Mouse (Mus musculus): ENCODE measurements around the gene Tmem17. TPM values are rescaled to one million over a fixed set of nuclear protein-coding genes. Genes with fewer than 3 reads are reported as not detected.

Gene Tmem17
- total RNA-seq (2022): 1 to 10 TPM; 1.5 to 2.4 (median 2.0) TPM

GRCm38 (mm10) chr11:22512038-22513001 is at the start of gene Tmem17:
Tmem17 (plus strand) TSS chr11:22512088.
- DNase-seq (ENCODE audit: low spot score): peak; percentile 87

DNA sequence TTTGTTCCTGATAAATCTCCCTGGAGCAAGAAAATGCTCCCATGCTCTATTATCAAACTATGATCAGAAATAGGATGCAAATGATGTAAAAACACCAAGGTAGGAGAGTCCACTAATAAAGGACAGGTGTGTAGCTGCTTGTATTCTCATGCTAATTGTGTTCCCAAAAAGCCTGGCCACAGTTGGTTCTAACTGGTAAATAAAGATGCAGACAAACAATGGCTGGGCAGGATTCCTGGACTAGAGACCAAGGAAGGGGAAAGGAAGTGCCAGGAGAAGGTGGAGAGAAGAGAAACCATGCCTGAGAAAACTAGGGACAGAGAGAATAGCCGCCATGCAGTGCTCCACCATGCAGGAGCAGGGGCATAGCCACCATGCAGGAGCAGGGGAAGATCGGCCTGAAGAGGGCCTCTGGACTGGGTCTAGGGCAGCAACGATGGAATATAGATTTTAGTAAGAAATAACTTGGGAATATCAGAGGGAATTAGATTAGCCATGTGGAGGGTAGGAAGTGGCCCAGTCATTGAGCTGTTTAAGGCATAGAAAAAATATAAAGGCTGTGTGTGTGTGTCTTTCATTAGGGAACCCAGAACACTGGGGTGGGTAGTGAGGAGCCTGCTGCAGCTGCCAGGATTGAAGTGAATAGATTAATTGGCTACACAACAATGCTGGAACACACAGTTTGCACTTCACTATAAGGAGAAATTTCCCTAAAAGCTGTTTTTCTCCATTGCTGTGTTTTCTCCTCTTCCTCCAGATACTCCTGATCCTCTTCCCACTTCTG is 31.9 kb upstream of the Tmem17 start:
- DNase-seq (ENCODE audit: low spot score): no peak

DNA sequence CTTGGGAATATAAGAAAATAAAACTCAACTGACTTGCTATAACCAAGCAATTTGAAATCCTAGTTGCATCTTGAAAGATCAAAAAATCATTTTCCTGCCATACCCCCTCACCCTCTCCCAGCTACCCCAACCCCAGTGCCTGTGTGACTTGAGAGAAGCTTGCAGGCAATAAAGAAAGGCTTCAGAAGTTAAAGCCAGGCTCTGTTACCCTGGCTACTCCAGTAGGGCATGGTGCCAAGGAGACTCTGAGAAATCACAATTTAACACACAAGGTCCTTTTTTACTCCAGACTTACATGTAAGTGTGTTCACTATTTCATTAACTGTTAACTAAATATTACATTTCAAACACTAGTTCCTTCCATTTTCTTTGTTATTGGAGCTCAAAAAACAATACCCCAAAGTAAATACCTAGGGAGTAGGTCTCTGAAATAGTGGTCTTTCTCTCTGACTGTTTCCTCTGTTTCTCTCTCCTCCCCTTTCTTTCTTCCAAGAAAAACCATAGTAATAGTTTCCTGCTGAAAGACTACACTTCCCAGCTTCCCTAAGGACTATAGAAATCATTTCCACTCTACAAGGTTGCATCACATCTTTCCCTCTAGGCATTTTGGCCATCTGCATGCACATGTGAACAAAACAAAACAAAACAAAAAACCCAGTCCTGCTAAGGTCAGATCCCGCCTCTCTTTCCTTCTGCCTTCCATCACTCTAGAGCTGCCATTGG is 30.1 kb upstream of the Tmem17 start:
- no peak for DNase-seq (ENCODE audit: low spot score)

- DNase-seq (ENCODE audit: low spot score): no peak
These were observed 29.5 kb upstream of the Tmem17 start for GRCm38 (mm10) chr11:22482362-22482760.

DNA sequence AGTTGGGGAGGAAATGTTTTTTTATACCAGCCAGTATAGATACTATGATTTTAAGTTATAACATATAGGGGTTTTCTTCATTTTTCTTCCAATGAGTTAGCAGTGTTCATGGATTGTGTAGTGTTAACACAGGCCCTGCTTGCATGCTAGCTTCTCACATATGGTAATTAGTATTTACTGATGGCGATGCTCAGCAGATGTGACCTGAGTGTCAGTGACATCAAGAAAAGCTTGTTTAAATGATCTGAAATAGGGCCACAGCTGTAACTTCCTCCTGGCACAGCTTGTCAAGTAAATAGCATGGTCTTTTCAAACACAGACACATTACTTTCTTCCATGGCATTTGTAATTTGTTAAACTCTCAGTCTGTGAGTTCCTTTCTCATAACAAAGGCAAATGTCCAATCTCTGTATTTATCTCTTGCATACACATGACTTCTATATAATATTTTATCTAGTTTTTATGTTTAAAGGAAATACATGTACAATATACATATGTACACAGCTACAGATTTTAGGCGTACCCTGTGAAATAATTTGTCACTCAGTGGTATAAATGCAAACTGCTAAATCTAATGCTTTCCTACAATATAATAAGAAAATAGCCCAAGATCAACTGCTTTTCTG is 18.1 kb upstream of the Tmem17 start:
- DNase-seq (ENCODE audit: low spot score): no peak

GRCm38 (mm10) chr11:22494941-22495340 is 16.9 kb upstream of the Tmem17 start:
- DNase-seq (ENCODE audit: low spot score): no peak

DNA sequence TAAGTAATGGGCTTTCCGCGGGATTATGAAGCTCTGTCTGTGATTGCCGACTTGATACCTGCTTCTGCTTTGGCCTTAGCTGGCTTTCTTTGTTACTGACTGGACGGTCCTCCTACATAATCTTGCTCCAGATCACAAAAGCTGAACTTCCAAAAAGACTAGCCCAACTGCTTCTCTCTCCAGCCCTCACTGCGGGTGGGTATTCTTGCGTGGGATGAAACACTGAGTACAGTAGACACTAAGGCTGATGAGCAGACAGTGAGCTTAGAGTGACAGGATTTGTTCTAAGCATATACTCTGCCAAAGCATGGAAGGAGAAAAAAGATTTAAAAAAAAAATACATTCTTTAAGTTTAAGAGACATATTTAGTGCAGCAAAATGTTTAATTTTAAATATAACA is 12.5 kb upstream of the Tmem17 start:
- no peak for DNase-seq (ENCODE audit: low spot score)

DNA sequence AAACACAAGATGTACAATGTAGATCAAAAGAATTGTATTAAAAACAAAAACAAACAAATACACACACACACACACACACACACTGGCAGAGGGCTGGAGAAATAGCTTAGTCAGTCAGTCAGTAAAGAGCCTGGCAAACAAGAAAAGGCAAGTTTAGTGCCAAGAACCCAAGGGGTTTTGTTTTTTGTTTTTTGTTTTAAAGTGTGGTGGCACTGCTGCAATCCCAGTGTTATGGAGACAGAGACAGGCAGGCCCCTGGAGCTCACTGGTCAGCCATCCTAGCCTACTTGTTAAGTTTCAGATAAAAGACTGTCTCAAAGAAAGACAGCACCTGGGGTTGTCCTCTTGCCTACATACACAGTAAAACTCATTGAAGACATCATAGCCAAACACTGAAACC is 12.0 kb upstream of the Tmem17 start:
- no peak for DNase-seq (ENCODE audit: low spot score)

- DNase-seq (ENCODE audit: low spot score): no peak
These were observed 10.9 kb upstream of the Tmem17 start for GRCm38 (mm10) chr11:22500771-22501566.

- no peak for DNase-seq (ENCODE audit: low spot score)
These were observed 1.2 kb downstream of the Tmem17 start for GRCm38 (mm10) chr11:22513075-22513474.

DNA sequence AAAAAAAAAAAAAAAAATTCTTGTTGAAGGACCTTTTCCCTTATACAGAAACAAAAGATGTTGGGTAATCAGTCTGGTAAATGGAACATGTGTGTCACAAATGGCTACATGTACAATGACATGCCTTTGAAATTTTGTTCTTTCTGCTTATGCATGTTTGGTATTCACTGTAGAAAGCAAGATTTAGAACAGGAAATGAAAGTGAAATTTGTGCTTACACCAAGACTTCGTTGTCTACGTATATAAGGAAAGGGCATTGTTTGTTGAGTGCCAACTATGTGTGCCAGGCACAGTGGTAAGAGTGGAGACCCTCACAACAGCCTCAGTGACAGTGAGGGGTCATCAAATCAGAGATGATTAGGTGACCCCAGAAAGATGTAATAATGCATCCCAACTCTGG is 3.2 kb downstream of the Tmem17 start:
- no peak for DNase-seq (ENCODE audit: low spot score)

DNA sequence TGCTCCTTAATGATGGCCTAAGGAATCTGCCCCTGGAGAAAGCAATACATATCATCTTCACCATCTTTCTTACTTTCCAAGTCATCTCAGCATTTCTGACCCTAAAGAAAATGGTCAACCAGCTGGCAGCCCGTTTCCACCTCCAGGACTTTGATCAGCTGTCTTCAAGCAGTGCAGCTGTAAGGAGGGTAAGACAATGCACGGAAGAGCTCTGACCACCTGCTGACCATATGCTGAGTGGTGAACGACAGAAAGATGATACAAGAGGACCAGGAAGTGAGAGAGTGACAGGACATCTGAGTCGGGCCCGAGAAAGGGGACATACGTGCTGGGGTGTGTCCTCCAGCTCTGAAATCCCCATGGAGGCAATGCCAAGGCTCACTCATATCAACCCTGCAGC is 6.6 kb downstream of the Tmem17 start:
- DNase-seq (ENCODE audit: low spot score): no peak

- DNase-seq (ENCODE audit: low spot score): no peak
These were observed 8.4 kb downstream of the Tmem17 start for GRCm38 (mm10) chr11:22520251-22520650.

- no peak for DNase-seq (ENCODE audit: low spot score)
These were observed 12.7 kb downstream of the Tmem17 start for GRCm38 (mm10) chr11:22524606-22525005.

- DNase-seq (ENCODE audit: low spot score): no peak
These were observed 28.7 kb downstream of the Tmem17 start for GRCm38 (mm10) chr11:22540600-22540999.

DNA sequence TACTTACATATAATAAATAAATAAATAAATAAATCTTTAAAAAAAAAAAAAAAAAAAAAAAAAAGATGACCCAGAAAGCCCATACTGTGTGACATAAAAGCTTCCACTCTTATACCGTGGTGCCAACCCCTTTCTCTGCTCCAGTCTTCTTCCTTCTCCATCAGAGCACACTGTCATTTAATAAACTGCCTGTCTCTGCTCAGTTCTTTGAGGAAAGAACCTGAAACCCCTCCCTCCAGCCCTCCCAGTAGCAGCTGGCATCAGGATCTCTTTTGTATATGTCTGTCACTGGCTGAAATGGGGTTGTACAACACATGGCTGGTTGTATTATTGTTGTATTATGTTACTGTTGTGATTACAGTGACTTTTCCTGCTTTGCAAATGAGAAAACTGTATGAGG is 48.2 kb downstream of the Tmem17 start:
- no peak for DNase-seq (ENCODE audit: low spot score)

GRCm38 (mm10) chr11:22560503-22561328 is 48.8 kb downstream of the Tmem17 start:
- peak; percentile 33 for DNase-seq (ENCODE audit: low spot score)

GRCm38 (mm10) chr11:22561329-22561592 is 49.4 kb downstream of the Tmem17 start:
- DNase-seq (ENCODE audit: low spot score): no peak

DNA sequence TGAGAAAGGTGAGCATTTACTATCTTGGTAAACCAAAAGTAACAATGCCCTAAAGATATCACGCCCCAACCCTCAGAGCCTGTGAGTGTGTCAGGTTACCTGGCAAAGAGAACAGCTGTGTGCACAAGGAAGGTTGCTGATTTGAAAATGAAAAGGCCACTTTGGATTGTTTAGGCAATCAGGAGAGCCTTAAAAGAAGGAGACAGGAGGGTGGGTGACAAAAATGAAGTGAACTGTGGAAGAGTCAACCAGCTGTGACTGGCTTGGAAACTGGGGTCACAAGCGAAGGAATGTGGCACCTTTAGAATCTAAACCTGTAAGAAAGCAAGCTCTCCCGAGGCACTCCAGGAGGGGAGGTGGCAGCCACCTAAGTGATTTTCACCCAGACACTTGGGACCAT is 51.8 kb downstream of the Tmem17 start:
- no peak for DNase-seq (ENCODE audit: low spot score)

DNA sequence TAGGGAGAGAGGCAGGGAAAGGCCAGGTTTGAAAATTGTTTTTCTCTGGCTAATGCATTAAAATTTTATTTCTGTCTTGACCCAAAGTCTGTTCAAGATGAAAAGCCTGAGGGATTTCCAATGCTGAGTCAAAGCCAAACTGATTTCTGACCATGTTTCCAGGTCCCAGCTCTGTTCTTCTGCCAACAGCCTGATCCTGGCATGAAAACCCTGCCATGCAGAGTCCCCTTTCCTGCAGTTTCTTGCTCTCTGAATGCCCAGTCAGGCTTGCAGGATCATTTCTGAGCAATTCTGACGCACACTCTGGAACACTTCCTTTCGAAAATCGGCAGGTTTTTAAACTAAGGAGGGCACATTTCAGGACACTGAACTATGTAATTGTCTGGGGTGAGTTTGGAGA is 52.8 kb downstream of the Tmem17 start:
- no peak for DNase-seq (ENCODE audit: low spot score)
